Mouse (Mus musculus) urinary bladder, postnatal 14 days (tissue): ENCODE results near the gene Mrpl34.
"Not testable (repeated sequence)": the region's sequence is repeated elsewhere in the genome, so short reads cannot be mapped to it uniquely, and the experiment has no call there.

ENCODE experiments used
- DNase-seq: peaks from one replicate; pipeline ENCODE4 v3.0.0; 2021; ENCODE audit warnings: low spot score

The Mrpl34 gene

GRCm38 (mm10) chr8:71464513-71465500 is at the start of gene Mrpl34:
Gene Mrpl34 (plus strand): TSS chr8:71464959.
- peak; percentile 97 for DNase-seq

GRCm38 (mm10) chr8:71422121-71422520 is 42.6 kb upstream of the Mrpl34 start:
- no peak for DNase-seq

- DNase-seq, result not testable (repeated sequence)
These were observed 31.8 kb upstream of the Mrpl34 start for GRCm38 (mm10) chr8:71432935-71433334.

GRCm38 (mm10) chr8:71437041-71437440 is 27.7 kb upstream of the Mrpl34 start:
- DNase-seq, result no peak

GRCm38 (mm10) chr8:71441404-71441803 is 23.4 kb upstream of the Mrpl34 start:
- peak; percentile 45 for DNase-seq

GRCm38 (mm10) chr8:71445096-71445495 is 19.7 kb upstream of the Mrpl34 start:
- no peak for DNase-seq

GRCm38 (mm10) chr8:71451337-71451736 is 13.4 kb upstream of the Mrpl34 start:
- DNase-seq, result no peak

- no peak for DNase-seq
These were observed 13.0 kb upstream of the Mrpl34 start for GRCm38 (mm10) chr8:71451777-71452176.

- no peak for DNase-seq
These were observed 12.1 kb upstream of the Mrpl34 start for GRCm38 (mm10) chr8:71452669-71453068.

- no peak for DNase-seq
These were observed 10.1 kb upstream of the Mrpl34 start for GRCm38 (mm10) chr8:71454668-71455067.

GRCm38 (mm10) chr8:71456906-71457305 is 7.9 kb upstream of the Mrpl34 start:
- no peak for DNase-seq

GRCm38 (mm10) chr8:71457659-71458270 is 7.0 kb upstream of the Mrpl34 start:
- DNase-seq, result no peak

- no peak for DNase-seq
These were observed 4.0 kb upstream of the Mrpl34 start for GRCm38 (mm10) chr8:71460716-71461115.

- DNase-seq, result no peak
These were observed 3.5 kb upstream of the Mrpl34 start for GRCm38 (mm10) chr8:71461152-71461840.

- no peak for DNase-seq
These were observed 2.6 kb upstream of the Mrpl34 start for GRCm38 (mm10) chr8:71462191-71462590.

- no peak for DNase-seq
These were observed 2.0 kb upstream of the Mrpl34 start for GRCm38 (mm10) chr8:71462786-71463185.

- peak; percentile 97 for DNase-seq
These were observed 1.3 kb upstream of the Mrpl34 start, which contains the start of gene Abhd8 for GRCm38 (mm10) chr8:71463188-71464033. Gene Abhd8 (minus strand): TSS chr8:71463655.

GRCm38 (mm10) chr8:71465733-71466132 is 974 bp downstream of the Mrpl34 start:
- DNase-seq, result no peak

GRCm38 (mm10) chr8:71466198-71466597 is 1.4 kb downstream of the Mrpl34 start:
- no peak for DNase-seq

GRCm38 (mm10) chr8:71467201-71467600 is 2.4 kb downstream of the Mrpl34 start:
- no peak for DNase-seq

GRCm38 (mm10) chr8:71468001-71468400 is 3.2 kb downstream of the Mrpl34 start:
- DNase-seq, result no peak

- peak; percentile 98 for DNase-seq
These were observed 4.2 kb downstream of the Mrpl34 start, which contains the start of gene Dda1 for GRCm38 (mm10) chr8:71468916-71469315. Gene Dda1 (plus strand): TSS chr8:71469199.
